Mouse (Mus musculus) MEL (cell line): ENCODE results near the gene Commd4.

Source experiments
- CTCF ChIP-seq, 3 experiments: IDR thresholded peaks in 2 of 3; conservative IDR thresholded peaks in 1 of 3; 2 replicates each; pipeline ENCODE4 v1.5.1; 2011 to 2012; ENCODE audit warnings: low read length in 3 of 3, low read depth in 2 of 3, mild to moderate bottlenecking in 2 of 3, improper control_type of control experiment in 1 of 3, inconsistent platforms in 1 of 3, mixed read lengths in 1 of 3, moderate library complexity in 1 of 3; ENCODE audit not compliant: control insufficient read depth in 1 of 3, insufficient read depth in 1 of 3, poor library complexity in 1 of 3, severe bottlenecking in 1 of 3
- E2F4 ChIP-seq: IDR thresholded peaks from 2 replicates; pipeline ENCODE4 v1.6.1; 2011; ENCODE audit warnings: low read depth, low read length, improper control_type of control experiment, borderline replicate concordance
- EP300 ChIP-seq, 2 experiments: IDR thresholded peaks; 2 replicates each; pipeline ENCODE4 v1.6.1; 2011; ENCODE audit warnings: improper control_type of control experiment in 2 of 2, low read length in 2 of 2, low read depth in 1 of 2, mild to moderate bottlenecking in 1 of 2
- GATA1 ChIP-seq: IDR thresholded peaks from 2 replicates; pipeline ENCODE4 v1.6.1; 2011; ENCODE audit warnings: low read depth, low read length, improper control_type of control experiment
- HCFC1 ChIP-seq: IDR thresholded peaks from 2 replicates; pipeline ENCODE4 v1.6.1; 2012; ENCODE audit warnings: low read depth, mild to moderate bottlenecking, inconsistent platforms, low read length, improper control_type of control experiment, moderate library complexity
- MEF2A ChIP-seq: IDR thresholded peaks from 2 replicates; pipeline ENCODE4 v1.6.1; 2014; ENCODE audit warnings: low read depth, mild to moderate bottlenecking, inconsistent platforms, low read length, improper control_type of control experiment; ENCODE audit not compliant: poor library complexity, insufficient replicate concordance, severe bottlenecking; ENCODE audit errors: extremely low read depth
- MXI1 ChIP-seq: IDR thresholded peaks from 2 replicates; pipeline ENCODE4 v1.6.1; 2011; ENCODE audit warnings: mild to moderate bottlenecking, low read depth, low read length, improper control_type of control experiment
- MYB ChIP-seq: IDR thresholded peaks from 2 replicates; pipeline ENCODE4 v1.6.1; 2011; ENCODE audit warnings: mild to moderate bottlenecking, low read depth, low read length, improper control_type of control experiment
- POLR2A ChIP-seq, 2 experiments: IDR thresholded peaks; 2 replicates each; pipeline ENCODE4 v1.6.1; 2011 to 2012; ENCODE audit warnings: low read length in 2 of 2, mild to moderate bottlenecking in 2 of 2, control low read depth in 1 of 2, improper control_type of control experiment in 1 of 2, low read depth in 1 of 2, moderate library complexity in 1 of 2; ENCODE audit not compliant: control insufficient read depth in 1 of 2, insufficient read depth in 1 of 2, poor library complexity in 1 of 2
- SIN3A ChIP-seq: IDR thresholded peaks from 2 replicates; pipeline ENCODE4 v1.6.1; 2012; ENCODE audit warnings: low read length, improper control_type of control experiment, inconsistent platforms
- SMC3 ChIP-seq: IDR thresholded peaks from 2 replicates; pipeline ENCODE4 v1.6.1; 2011; ENCODE audit warnings: low read depth, low read length, improper control_type of control experiment
- UBTF ChIP-seq: IDR thresholded peaks from 2 replicates; pipeline ENCODE4 v1.6.1; 2012; ENCODE audit warnings: low read depth, mild to moderate bottlenecking, inconsistent platforms, low read length, improper control_type of control experiment, moderate library complexity, borderline replicate concordance; ENCODE audit not compliant: insufficient read depth
- USF1 ChIP-seq: IDR thresholded peaks from 2 replicates; pipeline ENCODE4 v1.6.1; 2014; ENCODE audit warnings: low read depth, mild to moderate bottlenecking, inconsistent platforms, low read length, improper control_type of control experiment, moderate library complexity
- ZMIZ1 ChIP-seq: IDR thresholded peaks from 2 replicates; pipeline ENCODE4 v1.6.1; 2012; ENCODE audit warnings: low read depth, mild to moderate bottlenecking, inconsistent platforms, low read length, improper control_type of control experiment, moderate library complexity

DNA sequence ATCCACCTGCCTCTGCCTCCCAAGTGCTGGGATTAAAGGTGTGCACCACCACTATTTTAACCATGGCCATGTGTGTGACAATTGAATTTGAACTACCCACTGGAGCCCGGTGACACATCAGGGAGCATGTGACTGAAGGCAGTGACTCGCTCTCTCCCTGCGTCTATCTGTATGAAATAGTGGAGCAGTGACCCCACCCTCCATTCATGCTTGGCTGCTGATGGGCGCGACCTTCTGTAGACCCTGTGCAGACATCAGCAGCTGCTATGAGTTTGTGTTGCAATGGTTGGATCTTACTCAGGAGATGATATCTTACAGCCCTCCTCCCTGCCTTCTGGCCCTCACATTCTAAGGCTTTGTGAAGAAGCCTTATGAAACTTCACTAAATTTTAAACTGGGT lies 10.3 kb upstream of the Commd4 start:
- TF ChIP-seq POLR2A (IDR thresholded peaks at IDR 0.05; ENCODE audit: control insufficient read depth in 1 of 2, insufficient read depth in 1 of 2, low read depth in 1 of 2, low read length in 2 of 2, poor library complexity in 1 of 2) = no peak
- TF ChIP-seq EP300 (IDR thresholded peaks at IDR 0.05; ENCODE audit: low read depth in 1 of 2, low read length in 2 of 2) = no peak
- no peak for TF ChIP-seq MXI1
- TF ChIP-seq MEF2A = no peak
- no peak for TF ChIP-seq UBTF
- no peak for TF ChIP-seq CTCF (IDR thresholded peaks at IDR 0.05 in 2 of 3, conservative IDR thresholded peaks at IDR 0.05 in 1 of 3; ENCODE audit: control insufficient read depth in 1 of 3, insufficient read depth in 1 of 3, low read depth in 2 of 3, low read length in 3 of 3, poor library complexity in 1 of 3, severe bottlenecking in 1 of 3)
- no peak for TF ChIP-seq E2F4
- no peak for TF ChIP-seq GATA1
- TF ChIP-seq USF1 = no peak
- TF ChIP-seq HCFC1 = no peak
- no peak for TF ChIP-seq ZMIZ1
- no peak for TF ChIP-seq SIN3A
- no peak for TF ChIP-seq SMC3
- no peak for TF ChIP-seq MYB
